Mouse (Mus musculus) E14TG2a.4 (cell line): ENCODE results near the gene Cnp.

Experiments
- CTCF ChIP-seq: conservative IDR thresholded peaks from 2 replicates; pipeline ENCODE4 v1.5.1; 2014; ENCODE audit warnings: low read length
- POU5F1 ChIP-seq: IDR thresholded peaks from 2 replicates; pipeline ENCODE4 v1.6.1; 2014; ENCODE audit warnings: low read length, borderline replicate concordance

DNA sequence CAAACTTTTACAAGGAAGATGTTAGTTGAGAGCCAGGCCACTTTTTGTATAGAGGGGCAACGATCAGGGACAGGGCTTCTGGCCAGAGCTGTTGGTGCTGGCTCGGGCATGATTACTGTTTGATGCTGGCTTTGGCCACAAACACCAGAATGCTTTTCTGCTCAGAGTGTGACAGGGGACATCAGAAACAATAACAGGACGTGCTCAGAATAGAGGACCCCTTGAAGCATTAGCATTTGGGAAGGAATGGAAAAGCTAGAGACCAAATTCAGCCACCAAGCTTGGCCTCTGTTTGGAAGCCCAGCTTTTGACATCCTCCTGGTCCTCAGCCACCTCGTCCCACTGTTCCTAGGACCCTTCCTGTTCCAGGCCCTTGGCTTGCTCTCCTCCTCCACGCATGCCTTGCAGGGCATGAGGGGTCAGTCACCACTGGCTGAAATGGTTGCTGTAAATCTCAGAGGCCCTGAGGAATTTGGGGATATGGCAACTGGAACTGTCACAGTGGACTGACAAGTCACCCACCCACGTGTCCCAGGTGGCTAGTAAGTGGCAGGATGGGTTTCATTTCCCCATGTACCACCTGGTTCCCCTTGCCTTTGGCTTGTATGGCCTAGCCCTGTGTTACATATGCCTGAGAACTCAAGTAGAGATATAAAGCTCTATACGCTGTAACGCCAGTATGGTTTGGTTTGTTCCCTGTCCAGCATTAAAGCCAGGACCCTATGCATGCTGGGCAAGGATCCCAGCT lies 3.3 kb downstream of the Cnp start:
- TF ChIP-seq CTCF: no peak
- TF ChIP-seq POU5F1: no peak
